Mouse (Mus musculus): ENCODE measurements around the gene Sel1l.

Sel1l gene

DNA sequence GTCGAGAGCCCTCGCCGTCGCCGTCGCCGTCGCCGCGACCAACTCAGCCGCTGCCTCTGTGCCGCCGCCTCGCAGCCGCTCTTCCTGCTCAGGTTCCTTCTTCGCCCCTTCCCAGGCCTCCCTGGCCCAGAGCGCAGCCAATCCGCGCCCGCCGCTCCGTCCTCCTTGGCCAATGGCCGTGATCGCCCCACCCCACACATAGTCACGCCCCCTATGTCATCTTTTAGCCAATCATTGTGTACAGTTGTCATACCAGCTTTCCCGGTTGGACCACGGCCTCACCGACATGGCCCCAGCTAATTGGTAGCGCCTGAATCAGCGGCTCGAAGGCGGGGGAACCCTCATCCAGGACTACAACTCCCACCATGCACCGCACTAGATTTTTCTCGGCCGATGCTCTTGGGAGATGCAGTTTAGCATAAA is at the start of gene Sel1l:
Sel1l (minus strand) TSS at position 113 of the 423 bp plus-strand sequence.
- DNase-seq, result peak; percentile 98 to 99

GRCm38 (mm10) chr12:91892622-91893560 is 43.9 kb upstream of the Sel1l start:
- no peak for DNase-seq

DNA sequence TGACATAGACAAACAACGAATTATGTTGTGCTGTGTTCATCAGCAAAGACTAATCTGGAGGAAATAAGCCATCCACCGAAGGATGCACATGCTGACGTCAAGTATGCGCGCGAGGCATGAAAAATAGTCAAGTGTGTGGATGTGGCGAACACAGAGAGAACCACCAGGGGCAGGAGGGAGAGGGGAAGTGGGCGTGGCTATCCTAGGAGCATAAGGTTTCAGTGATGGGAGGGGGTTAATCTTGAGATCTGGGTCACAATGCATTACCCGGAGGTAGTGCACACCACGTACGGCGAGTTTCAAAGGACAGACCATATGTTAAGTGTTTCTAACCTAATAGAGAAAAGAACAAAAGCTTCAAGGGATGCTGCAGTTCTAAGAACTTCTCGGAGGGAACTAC is 31.5 kb upstream of the Sel1l start:
- no peak for DNase-seq

- DNase-seq, result no peak
These were observed 29.9 kb upstream of the Sel1l start for GRCm38 (mm10) chr12:91878912-91879250.

DNA sequence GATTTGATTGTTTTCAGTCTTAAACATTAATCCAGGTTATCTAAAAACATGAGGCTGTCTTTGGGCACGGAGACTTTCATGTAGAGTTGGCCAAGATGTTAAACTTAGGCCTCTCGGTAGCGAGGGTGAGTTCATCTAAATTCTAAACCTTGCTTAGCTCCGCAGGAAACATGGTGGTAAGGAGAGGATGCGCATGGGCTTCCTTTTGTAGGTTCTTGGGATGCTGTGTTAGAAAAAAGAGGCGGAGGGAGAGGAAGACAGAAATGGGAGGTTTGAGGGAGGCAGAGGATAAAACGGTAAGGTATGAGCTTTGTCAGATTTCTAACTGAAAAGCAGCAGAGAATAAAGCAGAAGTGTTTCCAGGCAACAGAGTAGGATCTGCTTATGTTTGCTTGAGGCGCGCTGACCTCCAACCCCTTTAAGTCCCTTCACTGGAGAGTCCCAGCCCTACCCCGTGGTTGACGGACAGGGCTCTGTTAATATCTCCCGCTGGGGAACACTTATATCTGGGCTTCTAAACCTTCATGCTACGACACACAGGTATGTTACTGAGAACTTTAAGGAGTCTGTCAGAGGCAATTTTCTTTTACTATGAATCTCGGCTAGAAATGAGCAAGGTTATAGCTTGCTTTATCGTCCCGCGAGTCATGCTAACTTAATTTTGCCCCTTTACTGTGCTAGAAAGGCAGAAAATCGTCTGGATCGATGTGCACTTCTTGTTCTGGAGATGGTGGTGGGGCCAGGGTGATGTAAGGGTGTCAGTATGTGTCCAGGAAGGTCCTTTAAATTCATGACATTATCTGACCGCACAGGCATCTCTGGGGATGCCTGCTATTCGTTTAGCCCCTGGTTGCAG is 29.3 kb upstream of the Sel1l start:
- DNase-seq, result no peak

DNA sequence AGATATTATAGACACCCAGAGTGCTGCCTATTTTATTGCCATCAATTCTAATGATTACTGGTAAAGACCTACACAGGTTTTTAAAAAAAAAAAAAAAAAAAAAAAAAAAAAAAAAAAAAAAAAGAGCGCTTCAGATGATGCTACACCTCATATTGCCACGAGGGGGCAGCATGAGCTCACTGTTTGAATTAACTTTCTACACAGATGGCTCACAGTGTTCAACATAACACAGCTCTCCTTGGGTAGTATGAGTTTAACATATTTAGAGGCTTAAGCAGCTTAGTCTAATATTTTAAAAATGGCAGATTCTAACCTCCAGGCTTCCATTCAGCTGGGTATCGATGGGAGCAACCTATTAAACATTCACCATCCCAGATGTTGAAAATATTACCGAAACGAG is 28.7 kb upstream of the Sel1l start:
- DNase-seq, result peak in 1 of 2 experiments; percentile 39

DNA sequence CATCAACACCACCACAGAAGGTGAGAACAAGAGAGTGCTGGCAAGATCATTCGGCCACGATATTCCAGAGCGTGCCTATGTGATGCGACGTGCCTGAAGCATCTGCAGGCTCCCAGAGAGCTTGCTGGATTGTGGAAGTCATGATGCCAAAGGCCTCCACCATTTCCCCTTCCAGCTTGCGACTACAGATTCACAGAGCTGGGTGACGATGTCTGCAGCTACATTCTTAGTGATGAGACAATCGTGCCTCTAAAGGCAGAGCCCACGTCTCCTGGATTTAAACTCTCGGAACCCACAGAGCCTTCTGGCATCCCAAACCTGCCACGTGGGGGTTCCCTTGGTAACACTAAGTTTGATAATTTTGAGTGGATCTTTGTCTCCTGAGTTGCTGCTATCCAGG is 21.7 kb upstream of the Sel1l start:
- DNase-seq, result no peak

GRCm38 (mm10) chr12:91869352-91869751 is 20.4 kb upstream of the Sel1l start:
- DNase-seq, result no peak

DNA sequence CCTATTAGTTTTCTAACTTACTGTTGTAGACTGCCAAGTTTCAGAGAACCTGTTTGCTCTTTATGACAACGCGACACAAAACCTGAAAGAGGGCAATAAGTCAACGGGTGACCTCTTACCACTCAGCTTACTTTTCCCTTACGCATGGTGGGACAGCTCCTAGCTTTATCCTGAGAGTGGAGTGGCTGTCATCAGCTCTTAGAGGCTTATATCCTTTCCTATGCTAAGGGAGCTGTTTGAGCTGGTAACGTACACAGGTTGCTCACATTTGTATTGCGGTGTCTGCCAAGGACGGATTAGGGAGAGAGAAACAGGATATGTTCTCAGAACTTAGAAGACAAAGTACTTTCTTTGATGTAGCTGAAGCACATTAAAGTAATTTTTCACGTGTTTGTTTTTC is 5.4 kb upstream of the Sel1l start:
- no peak for DNase-seq

DNA sequence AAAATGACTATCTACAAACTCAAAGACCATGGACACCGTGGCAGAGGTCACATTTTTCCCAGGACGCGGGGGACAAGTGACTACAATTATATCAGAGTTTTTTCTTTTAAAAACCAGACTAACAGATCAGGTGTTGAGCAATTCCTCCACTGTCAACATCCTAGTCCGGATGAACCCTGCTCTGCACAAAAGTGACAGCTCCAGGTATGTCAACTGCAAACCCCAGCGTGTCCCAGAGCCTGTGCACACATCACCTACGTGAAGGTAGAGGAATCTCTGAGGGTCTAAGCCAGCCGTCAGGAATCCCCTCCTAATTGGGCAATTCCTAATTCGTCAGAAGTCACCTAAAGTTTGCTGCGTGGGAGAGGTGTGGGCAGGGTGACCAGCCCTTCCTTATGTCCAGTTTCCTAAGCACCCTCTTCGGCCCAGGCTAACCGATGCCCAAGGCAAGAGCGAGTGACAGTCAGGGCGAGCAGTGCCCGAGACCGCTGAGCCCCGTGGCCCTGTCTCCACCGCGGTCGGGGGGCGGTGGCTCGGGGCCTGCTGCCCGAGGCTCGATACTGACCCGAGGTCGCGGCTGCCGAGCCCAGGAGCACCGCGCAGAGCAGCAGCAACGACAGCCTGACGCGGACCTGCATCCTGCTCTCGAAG is 438 bp downstream of the Sel1l start:
- no peak for DNase-seq

GRCm38 (mm10) chr12:91846038-91846437 is 2.9 kb downstream of the Sel1l start:
- DNase-seq, result no peak

- DNase-seq, result no peak
These were observed 3.6 kb downstream of the Sel1l start for GRCm38 (mm10) chr12:91845393-91845792.

- no peak for DNase-seq
These were observed 4.4 kb downstream of the Sel1l start for GRCm38 (mm10) chr12:91844542-91844941.

GRCm38 (mm10) chr12:91843888-91844287 is 5.1 kb downstream of the Sel1l start:
- DNase-seq, result no peak

GRCm38 (mm10) chr12:91841714-91842113 is 7.2 kb downstream of the Sel1l start:
- DNase-seq, result no peak

DNA sequence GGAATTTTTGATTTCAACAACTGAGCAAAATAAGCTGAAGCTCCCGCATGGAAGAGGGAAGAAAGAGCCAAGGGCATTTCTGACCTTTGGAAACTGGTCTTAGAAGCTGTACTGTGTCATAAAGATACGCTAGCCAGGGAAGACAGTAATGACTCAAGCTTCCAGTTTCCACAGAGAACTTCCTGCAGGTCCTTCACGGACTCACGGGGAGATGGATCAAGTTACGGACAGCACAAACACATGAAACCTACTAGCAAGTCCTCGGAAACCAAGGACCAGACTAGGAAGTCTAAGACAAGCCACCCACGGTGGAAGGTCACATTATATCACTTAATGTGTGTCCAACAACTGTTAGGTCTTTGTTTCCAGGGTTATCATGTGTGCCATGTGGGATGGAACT is 10.7 kb downstream of the Sel1l start:
- no peak for DNase-seq

GRCm38 (mm10) chr12:91837401-91838065 is 11.4 kb downstream of the Sel1l start:
- DNase-seq, result no peak

DNA sequence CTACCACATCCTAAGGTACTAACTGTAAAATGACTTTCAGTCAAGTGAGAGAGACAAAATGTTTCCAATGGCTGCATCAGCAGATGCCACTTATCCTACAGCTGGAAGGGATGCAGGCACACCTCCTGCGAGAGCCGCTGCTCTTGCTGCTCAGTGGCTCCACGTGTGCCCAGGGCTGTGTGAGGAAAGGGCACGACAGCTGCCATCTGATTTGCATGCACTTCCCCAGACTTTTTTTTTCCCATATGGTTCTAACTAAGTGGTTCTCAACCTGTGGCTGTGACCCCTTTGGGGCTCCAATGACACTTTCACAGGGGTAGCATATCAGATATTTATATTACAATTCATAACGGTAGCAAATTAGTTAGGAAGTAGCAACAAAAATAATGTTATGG is 15.0 kb downstream of the Sel1l start:
- DNase-seq, result no peak

GRCm38 (mm10) chr12:91833237-91833938 is 15.6 kb downstream of the Sel1l start:
- no peak for DNase-seq

DNA sequence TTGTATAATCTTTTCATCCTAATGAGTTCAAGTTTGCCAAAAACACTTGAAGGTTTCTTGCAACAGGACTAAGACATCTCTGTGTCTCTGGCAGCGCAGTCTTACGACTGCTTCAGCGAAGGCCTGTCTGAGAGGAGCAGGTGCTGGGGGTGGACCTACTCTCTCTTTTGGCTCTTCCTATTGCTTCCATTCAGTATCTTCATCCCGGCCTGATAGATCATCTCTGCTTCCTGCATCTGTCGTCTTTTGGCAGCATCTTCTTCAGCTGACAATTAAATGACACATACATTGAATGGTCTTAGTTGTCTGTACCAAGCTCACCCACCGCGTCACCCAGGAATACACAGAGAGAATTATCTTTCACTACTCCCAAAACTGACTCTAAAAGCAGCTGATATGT is 17.5 kb downstream of the Sel1l start:
- DNase-seq, result no peak

DNA sequence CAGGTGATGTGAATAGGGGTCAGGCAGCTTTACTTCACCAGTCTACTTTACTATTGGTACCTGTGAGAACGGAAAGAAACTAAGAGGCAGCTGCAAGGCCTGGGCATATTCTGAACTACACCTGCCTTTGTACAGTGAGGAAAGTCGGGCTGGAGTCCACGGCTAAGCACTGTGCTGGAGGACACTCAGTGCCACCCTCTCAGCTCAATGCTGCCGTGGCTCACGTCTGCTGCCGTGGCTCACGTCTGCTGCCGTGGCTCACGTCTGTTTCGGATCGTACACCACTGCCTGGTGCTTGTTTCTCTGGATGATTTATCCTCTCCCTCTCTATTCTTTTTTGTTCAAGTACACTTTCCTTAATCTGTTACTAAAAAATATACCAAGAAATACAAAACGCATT is 28.5 kb downstream of the Sel1l start:
- DNase-seq, result no peak

GRCm38 (mm10) chr12:91818726-91819125 is 30.2 kb downstream of the Sel1l start:
- DNase-seq, result no peak

Measured in lung, postnatal 4 days (tissue).